Mouse (Mus musculus) frontal cortex, postnatal 36 days (tissue): ENCODE data around the gene Rbm8a.
"Not testable (repeated sequence)": the region's sequence is repeated elsewhere in the genome, so short reads cannot be mapped to it uniquely, and the experiment has no call there.

Experiments used
- DNase-seq, 2 experiments: peaks; one replicate each; pipeline ENCODE4 v3.0.0; 2022; ENCODE audit warnings: low spot score in 2 of 2

Rbm8a gene

DNA sequence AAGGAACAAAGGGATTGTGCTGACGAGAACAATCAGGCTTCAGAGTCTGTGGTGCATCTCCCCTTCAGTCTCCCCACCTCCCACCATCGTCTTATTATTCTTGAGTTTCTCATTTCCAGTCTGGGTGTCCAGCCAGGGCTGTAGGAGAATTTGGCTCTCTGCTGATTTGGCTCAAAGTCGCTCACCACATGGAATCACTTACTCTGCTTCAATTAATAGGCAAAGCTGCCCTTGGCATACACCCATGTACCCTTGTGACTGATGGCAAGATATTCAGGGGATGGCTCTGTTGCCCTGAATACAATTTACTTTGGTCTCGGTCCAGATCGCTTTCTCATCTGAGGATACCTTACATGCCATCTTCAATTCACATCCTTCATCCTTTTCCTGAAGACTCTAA lies 26.4 kb upstream of the Rbm8a start:
- DNase-seq, result no peak

DNA sequence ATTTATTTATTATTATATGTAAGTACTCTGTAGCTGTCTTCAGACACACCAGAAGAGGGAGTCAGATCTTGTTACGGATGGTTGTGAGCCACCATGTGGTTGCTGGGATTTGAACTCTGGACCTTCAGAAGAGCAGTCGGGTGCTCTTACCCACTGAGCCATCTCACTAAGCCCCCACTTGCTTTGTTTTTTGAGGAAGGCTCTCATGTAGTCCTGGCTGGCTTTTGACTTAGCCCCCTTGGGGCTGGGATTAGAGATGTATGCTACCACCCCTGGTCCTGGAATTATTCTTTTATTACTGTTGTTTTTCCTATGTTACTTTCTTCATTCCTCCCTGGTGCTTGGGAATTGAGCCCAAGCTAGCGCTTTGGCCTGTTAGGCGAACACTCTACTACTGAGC lies 23.7 kb upstream of the Rbm8a start:
- not testable (repeated sequence) for DNase-seq

DNA sequence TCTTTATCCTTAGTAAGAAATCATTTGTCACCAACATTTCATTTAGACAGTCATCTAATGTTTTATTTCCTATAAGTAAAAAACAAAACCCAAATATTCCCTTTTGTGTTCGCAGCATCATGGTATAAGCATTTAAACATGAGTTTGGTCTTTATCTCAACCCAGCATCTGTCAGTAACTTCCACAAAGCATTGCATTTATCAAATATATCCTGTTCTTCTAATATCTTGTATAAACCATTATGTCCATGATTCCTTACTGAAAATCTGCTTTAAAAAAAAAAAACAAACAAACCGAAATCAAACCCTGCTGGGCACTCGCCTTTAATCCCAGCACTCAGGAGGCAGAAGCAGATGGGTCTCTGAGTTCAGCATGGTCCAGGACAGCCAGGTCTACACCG lies 23.1 kb upstream of the Rbm8a start:
- no peak for DNase-seq

DNA sequence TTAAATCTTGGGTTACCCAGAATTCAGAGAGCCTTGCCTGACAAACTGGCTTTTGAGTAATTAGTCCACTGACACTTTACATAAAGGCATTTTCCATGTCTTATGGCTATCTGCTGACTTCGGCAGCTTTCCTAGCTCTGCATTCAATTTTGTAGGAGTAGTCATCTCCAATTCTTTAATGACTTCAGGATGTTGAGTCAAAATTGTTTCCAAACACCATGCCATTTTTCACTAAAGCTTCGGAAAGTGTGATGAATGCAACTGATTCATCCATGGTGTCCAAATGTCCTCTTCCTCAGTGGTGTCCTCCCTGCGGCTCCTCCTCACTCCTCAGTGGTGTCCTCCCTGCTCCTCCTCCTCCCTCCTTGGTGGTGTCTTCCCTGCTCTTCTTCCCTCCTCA lies 11.8 kb upstream of the Rbm8a start:
- DNase-seq, result no peak

DNA sequence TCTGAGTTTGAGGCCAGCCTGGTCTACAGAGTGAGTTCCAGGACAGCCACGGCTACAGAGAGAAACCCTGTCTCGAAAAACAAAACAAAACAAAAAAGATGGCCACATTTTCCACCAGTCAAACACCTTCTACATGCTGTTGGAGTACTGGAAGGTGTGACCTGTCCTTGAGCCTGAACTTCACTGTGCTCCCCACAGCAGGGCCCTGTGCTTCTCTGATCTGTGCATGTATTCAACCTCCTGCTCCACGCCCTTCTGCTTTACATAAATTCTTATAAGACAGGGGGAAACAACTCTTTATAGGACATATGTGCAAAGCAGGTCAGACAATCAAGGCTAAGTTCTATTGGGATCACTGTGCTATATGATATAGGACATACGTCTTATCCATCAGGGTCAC lies 6.5 kb upstream of the Rbm8a start:
- no peak for DNase-seq

DNA sequence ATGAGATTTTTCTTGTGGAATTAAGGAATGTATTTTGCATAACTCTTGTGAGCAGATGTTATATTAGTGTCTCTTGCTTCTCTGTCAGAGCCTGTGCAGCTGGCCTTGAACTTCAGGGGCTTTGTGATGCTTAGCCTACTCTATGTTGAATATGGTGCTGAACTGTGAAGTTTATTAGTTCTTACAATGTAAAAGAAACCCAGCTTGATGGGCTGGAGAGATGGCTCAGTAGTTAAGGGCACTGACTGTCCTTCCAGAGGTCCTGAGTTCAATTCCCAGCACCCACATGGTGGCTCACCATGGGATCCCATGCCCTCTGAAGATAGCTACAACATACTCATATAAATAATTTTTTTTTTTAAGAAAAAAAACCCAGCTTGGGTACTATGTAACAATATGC lies 2.3 kb downstream of the Rbm8a start:
- DNase-seq, result no peak

DNA sequence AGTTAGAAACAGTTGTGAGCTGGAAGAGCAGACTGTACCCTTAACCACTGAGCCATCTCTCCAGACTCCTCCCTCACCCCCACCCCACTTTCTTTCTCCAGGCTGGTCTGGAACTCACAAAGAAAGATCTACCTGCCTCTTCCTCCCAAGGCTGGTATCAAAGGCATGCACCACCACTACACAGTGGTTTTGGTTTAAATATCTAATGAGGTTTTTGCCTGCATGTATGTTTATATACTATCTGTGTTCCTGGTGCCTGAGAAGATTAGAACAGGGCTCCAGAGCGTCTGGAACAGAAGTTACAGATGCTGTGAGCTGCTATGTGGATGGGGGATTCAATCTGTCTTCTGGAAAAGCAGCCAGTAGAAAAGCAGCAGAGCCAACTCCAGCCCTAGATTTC lies 4.3 kb downstream of the Rbm8a start:
- DNase-seq, result no peak

DNA sequence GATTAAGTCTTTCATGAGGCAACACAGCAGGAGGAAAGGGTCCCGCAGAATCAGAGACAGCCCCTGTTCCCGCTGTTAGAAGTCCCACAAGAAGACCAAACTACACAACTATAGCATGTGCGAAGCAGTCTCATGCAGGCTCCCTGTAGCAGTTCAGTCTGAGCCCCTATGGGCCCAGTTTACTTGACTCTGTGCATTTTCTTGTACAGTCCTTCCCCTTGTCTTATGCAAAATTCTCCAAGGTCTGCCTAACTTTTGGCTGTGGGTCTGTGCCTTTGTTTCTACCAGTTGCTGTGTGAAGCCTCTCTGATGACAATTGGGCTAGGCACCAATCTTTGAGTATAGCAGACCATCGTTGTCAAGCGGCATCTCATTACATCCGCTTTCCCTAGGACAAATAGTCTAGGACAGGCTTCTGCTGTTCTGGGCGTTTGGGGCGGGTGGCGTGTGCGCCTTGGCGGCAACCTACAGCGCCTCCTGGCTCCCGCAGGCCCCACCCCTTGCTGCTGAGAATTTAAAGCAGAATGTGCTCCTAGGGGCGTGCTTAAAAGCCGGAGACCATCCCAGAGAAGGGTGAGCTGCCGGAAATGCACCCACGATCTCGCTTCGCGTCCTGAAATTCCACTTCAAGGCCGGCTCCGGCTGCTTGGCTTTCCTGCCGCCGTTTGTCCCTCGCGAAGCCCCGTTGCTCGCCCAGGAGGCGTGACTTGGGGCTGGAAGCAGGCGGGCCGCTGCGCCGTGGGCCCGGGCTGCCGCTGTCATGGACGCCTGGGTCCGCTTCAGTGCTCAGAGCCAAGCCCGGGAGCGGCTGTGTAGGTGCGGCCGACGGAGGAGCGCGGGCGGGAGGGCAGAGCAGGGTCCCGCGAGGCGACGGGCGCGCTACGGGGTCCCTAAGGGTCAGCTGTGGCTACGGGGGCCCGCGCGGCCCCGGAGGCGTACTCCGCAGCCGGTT lies 5.5 kb downstream of the Rbm8a start, which contains the start of the genes Pex11b and Gm42957:
Gene Pex11b, plus strand, starts transcription at position 449 of the 952 bp plus-strand sequence.
Gene Gm42957, plus strand, starts transcription at position 547 of the 952 bp plus-strand sequence.
- DNase-seq, result peak; percentile 89 to 91

DNA sequence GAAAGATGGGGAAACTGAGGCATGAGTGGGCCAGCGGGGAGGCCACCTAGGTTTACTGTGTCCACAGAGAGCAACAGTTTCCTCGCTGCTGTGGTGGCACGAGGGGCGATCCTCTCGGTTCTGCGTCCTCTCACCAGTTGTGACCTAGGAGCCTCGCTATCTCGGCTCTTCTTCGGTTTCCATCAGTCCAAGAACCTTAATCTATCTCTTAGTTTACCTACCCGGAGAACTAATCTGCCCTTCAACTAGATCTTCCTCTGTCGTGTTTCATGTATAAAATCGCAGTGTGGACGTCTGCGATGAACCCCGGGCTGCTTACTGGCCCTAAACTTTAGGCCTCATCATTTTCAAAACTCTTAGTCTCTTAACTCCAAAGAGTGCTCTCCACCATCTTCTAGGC lies 6.2 kb downstream of the Rbm8a start:
- no peak for DNase-seq

DNA sequence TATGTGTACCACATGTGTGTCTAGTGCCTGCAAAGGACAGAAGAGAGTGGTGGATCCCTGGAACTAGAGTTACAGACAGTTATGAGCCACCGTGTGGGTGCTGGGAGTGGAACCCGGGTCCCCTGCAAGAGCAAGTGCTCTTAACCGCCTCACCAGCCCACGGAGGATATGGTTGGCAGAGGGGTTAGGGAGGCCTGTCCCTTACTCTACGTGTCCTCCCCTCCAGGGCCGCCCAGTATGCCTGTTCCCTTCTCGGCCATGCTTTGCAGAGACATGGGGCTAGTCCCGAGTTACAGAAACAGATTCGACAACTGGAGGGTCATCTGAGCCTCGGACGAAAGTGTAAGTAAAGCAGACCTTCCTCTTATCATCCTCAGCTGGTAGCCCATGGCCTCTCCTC lies 6.7 kb downstream of the Rbm8a start:
- DNase-seq, result no peak

DNA sequence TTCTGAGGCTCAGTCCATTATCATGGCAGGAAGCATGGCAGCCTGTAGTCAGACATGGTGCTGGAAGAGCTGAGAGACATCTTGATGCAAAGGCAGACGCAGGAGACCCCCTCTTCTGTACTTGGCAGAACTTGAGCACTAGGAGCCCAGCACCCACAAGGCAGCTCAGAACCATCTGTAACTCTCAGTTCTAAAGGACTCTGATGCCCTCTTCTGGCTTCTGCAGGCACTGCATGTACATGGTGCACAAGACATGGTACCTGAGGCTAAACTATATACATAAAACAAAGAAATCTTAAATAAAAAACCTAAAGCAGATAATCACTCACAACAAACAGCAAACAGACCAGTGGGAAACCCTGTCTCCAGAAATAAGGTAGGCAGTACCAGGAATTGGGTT lies 9.5 kb downstream of the Rbm8a start:
- peak; percentile 51 to 63 for DNase-seq

DNA sequence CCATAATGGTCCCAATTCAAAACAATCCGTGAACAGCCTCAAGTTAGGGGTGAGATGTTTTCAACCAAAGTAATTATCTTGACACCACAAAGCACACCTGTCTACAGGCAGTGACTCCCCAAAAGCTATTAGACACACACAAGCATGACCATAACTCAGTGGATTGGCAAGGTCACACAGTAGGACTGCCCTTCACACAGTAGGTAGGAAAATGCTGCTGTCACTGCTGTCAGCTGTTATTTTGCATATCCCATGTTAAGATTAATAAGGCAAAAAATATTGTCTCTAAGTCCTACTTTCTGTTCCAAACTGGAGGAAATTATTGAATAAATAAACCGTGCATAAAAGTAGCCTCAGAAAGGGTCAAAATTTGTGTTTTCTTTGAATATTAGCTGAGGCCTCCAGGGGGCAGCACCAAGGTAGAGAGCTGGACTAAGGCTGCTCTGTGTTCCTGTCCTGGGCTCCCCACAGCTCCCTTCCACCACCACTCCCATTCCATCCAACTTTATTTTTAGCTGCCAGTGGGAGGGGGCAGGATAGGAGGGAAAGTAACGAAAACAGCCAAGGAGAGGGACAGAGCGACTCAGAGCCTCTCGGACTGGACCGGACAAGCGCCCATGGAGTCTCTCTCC lies 15.4 kb downstream of the Rbm8a start, which contains the start of gene Itga10:
Gene Itga10, plus strand, starts transcription at position 567 of the 632 bp plus-strand sequence.
- no peak for DNase-seq

DNA sequence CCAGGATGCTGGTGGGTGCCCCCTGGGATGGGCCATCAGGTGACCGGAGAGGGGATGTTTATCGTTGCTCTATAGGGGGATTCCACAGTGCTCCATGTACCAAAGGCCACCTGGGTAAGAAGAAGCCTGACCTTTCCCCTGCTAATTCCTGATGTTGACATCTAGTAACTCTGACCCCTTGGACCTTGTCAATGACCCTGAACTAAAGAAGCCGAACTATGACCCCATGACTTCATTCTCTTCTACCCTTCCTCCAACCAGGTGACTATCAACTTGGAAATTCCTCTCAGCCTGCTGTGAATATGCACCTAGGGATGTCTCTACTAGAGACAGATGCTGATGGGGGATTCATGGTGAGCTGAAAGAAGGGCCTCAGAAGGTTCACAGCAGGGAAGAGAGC lies 17.6 kb downstream of the Rbm8a start:
- DNase-seq, result no peak

DNA sequence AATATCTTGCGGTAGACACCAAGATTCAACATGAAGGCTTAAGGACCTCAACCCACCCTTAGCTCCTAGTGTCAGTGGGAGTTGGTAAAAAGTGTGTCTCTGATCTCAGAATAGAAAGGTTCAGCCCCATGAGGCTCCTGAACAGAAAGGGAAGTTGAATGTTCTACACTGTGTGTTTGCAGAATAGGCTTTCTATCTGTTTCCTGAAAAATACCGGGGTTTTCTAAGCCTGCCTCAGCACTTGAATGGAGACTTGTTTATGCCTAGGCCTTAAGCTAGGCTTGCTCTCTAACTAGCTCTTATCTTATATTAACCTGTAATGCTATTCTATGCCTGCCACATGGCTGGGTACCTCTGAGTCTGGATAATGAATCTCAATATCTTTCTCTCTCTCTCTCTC lies 31.2 kb downstream of the Rbm8a start:
- no peak for DNase-seq

DNA sequence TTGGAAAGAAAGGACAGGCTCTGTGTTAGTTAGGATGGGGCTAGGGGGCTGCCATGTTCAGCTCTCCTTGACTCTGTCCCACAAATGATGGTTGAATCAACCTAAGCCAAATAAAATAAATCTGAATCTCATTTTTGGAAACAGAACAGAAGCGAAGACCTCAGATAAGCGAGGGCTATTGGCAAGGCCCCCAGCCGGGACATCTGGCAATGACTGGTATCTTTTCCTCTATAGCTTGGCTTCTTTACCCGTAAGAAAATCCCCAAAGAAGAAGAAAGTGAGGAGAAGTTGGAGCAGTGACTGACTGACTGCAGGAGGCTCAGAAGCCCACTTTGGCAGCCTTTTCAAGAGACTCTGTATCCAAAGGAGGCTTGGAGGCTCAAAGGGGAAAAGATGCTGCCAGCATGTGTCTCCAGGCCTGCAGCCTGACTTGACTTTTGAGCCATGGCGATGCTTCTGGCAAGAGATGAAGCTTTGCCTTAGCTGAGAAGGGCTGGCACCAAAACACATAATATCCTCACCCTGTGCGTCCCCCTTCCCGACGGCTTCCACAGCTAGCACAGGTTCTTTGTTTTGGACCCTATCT lies 33.1 kb downstream of the Rbm8a start:
- DNase-seq, result no peak

DNA sequence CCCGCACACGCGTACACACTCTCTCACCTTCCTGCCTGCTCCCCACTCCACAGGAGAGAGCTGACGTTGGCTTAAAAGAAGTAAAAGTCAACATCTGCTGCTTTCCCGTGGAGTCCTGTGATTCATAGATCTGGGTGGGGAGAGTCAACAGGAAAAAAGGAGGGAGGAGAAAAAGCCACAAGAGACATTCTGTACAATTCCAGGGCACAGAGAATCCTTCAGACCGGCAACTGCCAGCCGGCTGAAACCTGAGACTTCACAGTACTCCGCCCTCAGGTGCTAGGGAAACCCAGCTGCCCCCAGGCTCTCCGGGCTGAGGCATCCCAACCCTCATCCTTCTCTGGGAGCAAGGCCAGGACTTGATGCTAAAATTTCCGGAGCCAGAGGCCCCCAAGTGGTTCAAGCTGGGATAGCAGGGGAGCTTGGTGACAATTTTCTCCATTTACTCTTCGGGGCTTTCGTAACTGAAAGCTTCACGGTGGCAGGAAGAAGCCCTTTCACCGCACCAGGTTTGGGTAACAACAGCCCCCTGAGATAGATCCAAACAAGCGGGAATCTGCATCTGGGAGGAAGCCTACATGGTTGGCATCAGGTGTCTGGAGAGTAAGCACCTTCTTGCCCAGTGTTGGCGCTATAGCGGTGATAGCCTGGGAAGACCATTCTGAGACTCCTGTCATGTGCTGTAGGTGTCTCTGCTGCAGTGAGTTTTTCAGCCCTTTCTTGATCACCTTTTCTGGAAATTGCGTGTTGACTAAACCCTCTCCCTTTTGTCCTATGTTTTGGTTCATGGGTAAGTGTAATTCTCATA lies 33.9 kb downstream of the Rbm8a start:
- peak; percentile 92 for DNase-seq

DNA sequence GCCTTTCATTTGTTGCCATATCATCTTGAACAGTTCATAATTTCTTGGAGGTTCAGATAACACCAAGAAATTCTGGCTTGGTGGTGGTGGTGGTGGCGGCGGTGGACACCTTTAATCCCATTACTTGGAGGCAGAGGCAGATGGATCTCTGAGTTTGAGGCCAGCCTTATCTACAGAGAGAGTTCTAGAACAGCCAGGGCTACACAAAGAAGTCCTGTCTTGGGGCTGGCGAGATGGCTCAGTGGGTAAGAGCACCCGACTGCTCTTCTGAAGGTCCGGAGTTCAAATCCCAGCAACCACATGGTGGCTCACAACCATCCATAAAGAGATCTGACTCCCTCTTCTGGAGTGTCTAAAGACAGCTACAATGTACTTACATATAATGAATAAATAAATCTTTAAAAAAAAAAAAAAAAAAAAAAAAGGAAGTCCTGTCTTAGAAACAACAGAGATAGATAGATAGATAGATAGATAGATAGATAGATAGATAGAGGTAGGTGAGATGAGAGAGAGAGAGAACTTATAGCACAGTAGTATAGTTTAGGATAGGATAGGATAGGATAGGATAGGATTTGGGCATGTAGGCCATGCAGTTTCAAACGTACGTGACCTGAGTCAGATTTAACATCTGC lies 36.1 kb downstream of the Rbm8a start:
- DNase-seq, result not testable (repeated sequence)

DNA sequence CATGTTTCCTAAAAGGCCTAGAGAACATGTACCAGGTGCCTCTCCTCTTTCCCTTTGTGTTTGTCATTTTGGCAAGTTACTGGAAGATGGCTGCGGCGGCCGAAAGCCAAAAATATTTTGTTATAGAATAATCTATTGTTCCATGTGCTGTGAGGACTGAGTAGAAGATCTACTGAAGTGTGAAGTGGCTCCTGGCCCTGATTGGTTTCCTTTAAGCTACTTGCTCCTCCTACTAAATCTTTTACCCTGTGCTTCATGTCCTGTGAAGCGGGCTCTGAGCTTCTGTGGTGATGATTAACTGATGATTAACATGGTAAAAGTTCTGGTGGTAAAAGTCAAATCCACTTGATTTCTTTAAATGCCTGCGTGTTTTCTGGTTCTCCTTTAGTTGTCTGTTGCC lies 37.2 kb downstream of the Rbm8a start:
- no peak for DNase-seq

DNA sequence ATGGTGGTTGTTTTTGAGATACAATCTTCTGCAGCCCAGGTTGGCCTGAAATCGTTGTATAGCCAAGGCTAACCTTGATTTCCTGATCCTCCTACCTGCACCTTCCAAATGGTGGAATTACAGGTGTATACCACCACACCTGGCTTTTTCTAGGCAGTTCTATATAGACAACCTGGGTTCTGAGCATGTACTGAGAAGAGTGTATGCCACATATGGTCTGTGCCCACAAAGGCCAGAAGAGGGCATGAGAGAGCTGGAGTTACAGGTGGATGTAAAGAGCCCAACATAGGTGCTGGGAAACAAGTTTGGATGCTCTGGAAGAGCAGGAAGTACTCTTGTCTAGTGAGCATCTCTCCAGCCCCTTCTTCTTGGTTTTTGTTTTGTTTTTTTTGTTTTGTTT lies 37.6 kb downstream of the Rbm8a start:
- no peak for DNase-seq

DNA sequence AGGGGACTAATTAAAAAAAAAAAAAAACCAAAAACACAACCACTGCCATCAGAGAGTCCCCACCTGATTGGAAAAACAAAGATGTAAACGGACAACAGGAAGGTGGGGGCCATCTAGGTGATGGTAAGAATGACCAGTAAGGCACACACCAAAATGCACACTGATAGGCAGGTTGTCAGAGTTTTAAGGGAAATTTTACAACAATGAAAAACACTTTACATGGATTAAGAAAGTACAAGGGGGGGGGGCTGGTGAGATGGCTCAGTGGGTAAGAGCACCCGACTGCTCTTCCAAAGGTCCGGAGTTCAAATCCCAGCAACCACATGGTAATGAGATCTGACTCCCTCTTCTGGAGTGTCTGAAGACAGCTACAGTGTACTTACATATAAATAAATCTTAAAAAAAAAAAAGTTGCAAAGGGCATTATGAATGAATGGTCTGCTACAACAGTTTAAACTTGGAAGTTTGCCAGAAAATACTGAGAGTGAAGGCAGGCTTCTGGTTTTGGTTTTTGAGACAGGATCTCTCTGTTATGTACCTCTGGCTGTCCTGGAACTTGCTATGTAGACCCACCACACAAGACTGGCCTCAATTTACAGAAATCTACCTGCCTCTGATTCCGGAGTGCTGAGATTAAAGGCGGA lies 38.8 kb downstream of the Rbm8a start:
- DNase-seq, result no peak
